Mouse (Mus musculus): ENCODE measurements at regions not wholly inside any gene's neighbourhood (a gene's known extent, or its start where the extent isn't known, plus 50 kb on each side); places are given as distances from the start of the nearest gene placed in this dataset.

DNA sequence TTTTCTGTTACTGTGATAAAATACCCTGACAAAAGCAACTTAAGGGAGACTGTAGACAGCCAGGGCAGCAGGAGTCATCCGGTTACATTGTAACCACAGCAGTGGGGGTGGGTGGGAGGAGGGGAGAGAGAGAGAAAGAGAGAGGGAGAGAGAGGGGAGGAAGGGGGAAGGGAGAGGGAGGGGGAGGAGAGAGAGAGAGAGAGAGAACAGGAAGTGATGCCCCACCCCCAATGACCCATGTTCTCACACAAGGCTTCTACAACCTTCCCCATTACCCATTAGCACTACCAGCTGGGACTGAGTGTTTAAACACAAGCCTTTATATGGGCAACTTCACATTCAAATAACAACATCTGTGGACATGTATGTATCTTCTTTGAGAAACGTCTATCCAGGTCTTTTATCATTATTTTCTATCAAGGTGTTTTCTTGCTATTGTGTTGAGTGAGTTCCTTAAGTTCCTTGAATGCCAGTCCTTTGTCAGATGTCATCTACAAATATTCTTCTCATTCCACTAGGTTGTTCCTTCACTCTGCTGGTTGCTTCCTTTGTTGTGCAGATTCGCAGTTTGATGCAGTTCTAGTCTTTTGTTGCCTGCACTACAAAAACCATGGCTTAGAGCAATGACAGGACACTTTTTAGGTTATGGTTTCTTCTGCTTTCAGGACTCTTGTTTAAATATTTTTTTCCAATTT is 274.7 kb upstream of the Ddx18 start:
- Histone ChIP-seq H3K4me3 (ENCODE audit: low read depth, low read length) (no peak overlapping the region), H3K27ac (ENCODE audit: low read depth) (no peak overlapping the region), H3K9me3 (replicated peaks; ENCODE audit: control insufficient read depth, low read length) (no peaks in the 10 kb centered on the region), H3K36me3 (replicated peaks; ENCODE audit: control insufficient read depth, insufficient read depth, low read length) (no peaks in the 10 kb centered on the region), H3K4me2 (ENCODE audit: low read depth, low read length) (no peak overlapping the region), H3K9ac (replicated peaks; ENCODE audit: low read depth, low read length) (no peak overlapping the region), H3K27me3 (ENCODE audit: control insufficient read depth, insufficient read depth, low read length) (no peaks in the 10 kb centered on the region), H3K4me1 (ENCODE audit: control insufficient read depth, insufficient read depth) (no peaks in the 10 kb centered on the region)
- TF ChIP-seq CTCF (IDR thresholded peaks at IDR 0.05; ENCODE audit: low read depth): no peak
- no peak for TF ChIP-seq EP300 (IDR thresholded peaks at IDR 0.05; ENCODE audit: low read depth)
- no peak for DNase-seq (ENCODE audit: low spot score)
- WGBS: 54% methylated on average over 3 of the region's 3 CpGs
- ATAC-seq (ENCODE audit: insufficient read depth, low read depth): no peak

DNA sequence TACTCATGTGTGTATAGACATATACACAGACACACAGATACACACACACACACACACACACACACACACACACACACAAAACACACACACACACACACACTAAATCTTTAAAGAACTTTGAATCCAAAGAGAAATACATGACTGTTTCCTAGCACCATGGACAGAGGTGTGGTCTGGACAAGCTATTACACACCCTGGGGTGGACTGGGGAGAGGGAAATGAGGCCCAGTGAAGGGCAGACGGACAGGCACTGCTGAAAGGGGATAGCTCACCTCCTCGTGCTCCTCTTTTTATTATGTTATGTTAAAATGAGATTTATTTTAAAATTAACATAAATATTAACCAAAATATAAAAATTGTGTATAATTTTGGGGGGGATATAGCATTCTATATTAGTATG is 265.8 kb upstream of the Ddx18 start:
- Histone ChIP-seq H3K27me3 (ENCODE audit: control insufficient read depth, insufficient read depth, low read length) (no peaks in the 10 kb centered on the region), H3K4me2 (ENCODE audit: low read depth, low read length) (no peak overlapping the region), H3K4me1 (ENCODE audit: control insufficient read depth, insufficient read depth) (no peaks in the 10 kb centered on the region), H3K4me3 (ENCODE audit: low read depth, low read length) (no peak overlapping the region), H3K9me3 (replicated peaks; ENCODE audit: control insufficient read depth, low read length) (no peaks in the 10 kb centered on the region), H3K36me3 (replicated peaks; ENCODE audit: control insufficient read depth, insufficient read depth, low read length) (no peaks in the 10 kb centered on the region), H3K9ac (replicated peaks; ENCODE audit: low read depth, low read length) (no peak overlapping the region), H3K27ac (ENCODE audit: low read depth) (no peak overlapping the region)
- DNase-seq (ENCODE audit: low spot score): no peak
- no peak for TF ChIP-seq CTCF (IDR thresholded peaks at IDR 0.05; ENCODE audit: low read depth)
- no peak for TF ChIP-seq EP300 (IDR thresholded peaks at IDR 0.05; ENCODE audit: low read depth)
- WGBS: 15% methylated on average over 2 of the region's 2 CpGs
- ATAC-seq (ENCODE audit: insufficient read depth, low read depth): no peak

DNA sequence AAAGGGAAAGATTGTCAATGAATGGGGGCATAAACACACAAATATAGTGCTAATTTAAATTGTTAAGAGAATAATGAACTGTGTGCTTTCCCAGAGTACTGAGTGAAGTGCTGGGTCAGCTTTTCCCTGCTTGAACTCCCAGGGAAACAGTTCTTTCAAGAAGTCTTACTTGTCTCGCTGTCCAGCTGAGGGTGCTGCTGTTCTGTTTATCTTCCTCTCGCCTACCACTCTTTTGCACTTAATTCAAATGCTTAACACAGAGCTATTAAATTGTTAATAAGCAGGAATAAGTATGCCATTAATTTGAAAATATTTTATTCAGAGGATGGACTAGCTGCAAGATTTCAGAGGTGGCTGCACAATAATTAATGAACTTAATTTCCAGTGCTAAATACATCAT is 262.5 kb upstream of the Ddx18 start:
- Histone ChIP-seq H3K27ac (ENCODE audit: low read depth) (no peak overlapping the region), H3K36me3 (replicated peaks; ENCODE audit: control insufficient read depth, insufficient read depth, low read length) (no peaks in the 10 kb centered on the region), H3K4me1 (ENCODE audit: control insufficient read depth, insufficient read depth) (no peaks in the 10 kb centered on the region), H3K9ac (replicated peaks; ENCODE audit: low read depth, low read length) (no peak overlapping the region), H3K4me2 (ENCODE audit: low read depth, low read length) (no peak overlapping the region), H3K27me3 (ENCODE audit: control insufficient read depth, insufficient read depth, low read length) (no peaks in the 10 kb centered on the region), H3K4me3 (ENCODE audit: low read depth, low read length) (no peak overlapping the region), H3K9me3 (replicated peaks; ENCODE audit: control insufficient read depth, low read length) (no peaks in the 10 kb centered on the region)
- 46% methylated on average over 2 of the region's 2 CpGs for WGBS
- no peak for TF ChIP-seq EP300 (IDR thresholded peaks at IDR 0.05; ENCODE audit: low read depth)
- ATAC-seq (ENCODE audit: insufficient read depth, low read depth) (no peak), DNase-seq (ENCODE audit: low spot score) (no peak)

DNA sequence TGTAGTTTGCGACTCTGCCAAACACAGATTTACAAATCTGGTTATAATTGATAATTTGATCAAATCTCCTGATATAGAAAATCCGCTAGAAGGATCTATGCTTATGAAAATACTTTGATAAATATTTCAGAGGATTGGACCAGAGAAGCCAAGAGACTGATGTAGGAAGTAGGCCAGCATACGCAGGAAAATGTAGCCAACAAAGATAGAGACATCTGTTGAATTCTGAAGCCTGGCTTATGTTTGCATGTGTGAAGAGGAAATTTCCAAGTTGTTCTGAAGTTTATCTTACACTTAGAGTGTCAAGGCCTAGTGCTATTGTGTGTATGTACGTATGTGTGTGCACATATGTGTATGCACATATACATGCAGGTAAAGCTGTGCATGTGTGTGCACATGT is 255.2 kb upstream of the Ddx18 start:
- 70% methylated on average over 4 of the region's 4 CpGs for WGBS
- DNase-seq (ENCODE audit: low spot score): no peak
- H3K4me3 ChIP-seq (ENCODE audit: low read depth, low read length): no peak overlapping the region
- TF ChIP-seq EP300 (IDR thresholded peaks at IDR 0.05; ENCODE audit: low read depth) (no peak), CTCF (IDR thresholded peaks at IDR 0.05; ENCODE audit: low read depth) (no peak)
- H3K9me3 ChIP-seq (replicated peaks; ENCODE audit: control insufficient read depth, low read length): no peaks in the 10 kb centered on the region; the same call in 1 of the 2 replicates
- no peak overlapping the region for H3K9ac ChIP-seq (replicated peaks; ENCODE audit: low read depth, low read length)
- ATAC-seq (ENCODE audit: insufficient read depth, low read depth): no peak
- no peaks in the 10 kb centered on the region for H3K4me1 ChIP-seq (ENCODE audit: control insufficient read depth, insufficient read depth)
- H3K27ac ChIP-seq (ENCODE audit: low read depth): no peak overlapping the region
- H3K36me3 ChIP-seq (replicated peaks; ENCODE audit: control insufficient read depth, insufficient read depth, low read length): no peaks in the 10 kb centered on the region
- no peak overlapping the region for H3K4me2 ChIP-seq (ENCODE audit: low read depth, low read length)
- no peaks in the 10 kb centered on the region for H3K27me3 ChIP-seq (ENCODE audit: control insufficient read depth, insufficient read depth, low read length)

DNA sequence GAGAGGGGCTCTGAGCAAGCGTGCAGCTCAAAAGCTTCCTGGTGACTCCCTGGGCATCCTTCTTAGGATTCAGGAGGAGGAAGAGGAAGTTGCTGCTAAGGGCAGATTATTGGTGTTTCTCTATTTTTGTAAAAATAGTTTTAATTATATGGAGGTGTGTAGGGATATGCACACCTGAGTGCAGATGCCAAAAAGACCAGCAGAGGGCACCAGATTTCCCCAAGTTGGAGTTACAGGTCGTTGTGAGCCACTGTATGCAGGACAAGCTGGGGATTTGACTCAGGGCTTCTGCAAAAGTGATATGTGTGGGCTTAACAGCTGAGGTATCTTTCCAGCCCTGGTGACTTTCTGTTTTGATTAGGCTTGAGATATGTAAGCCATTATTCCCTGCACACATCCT is 235.5 kb upstream of the Ddx18 start:
- ATAC-seq (ENCODE audit: insufficient read depth, low read depth) (no peak), DNase-seq (ENCODE audit: low spot score) (no peak)
- Histone ChIP-seq H3K9me3 (replicated peaks; ENCODE audit: control insufficient read depth, low read length) (0 out of 2 replicates have a peak, but pooled peaks cover 6% of the 10 kb centered on the region), H3K4me2 (ENCODE audit: low read depth, low read length) (no peak overlapping the region), H3K27me3 (ENCODE audit: control insufficient read depth, insufficient read depth, low read length) (no peaks in the 10 kb centered on the region), H3K36me3 (replicated peaks; ENCODE audit: control insufficient read depth, insufficient read depth, low read length) (no peaks in the 10 kb centered on the region), H3K9ac (replicated peaks; ENCODE audit: low read depth, low read length) (no peak overlapping the region), H3K4me3 (ENCODE audit: low read depth, low read length) (no peak overlapping the region), H3K27ac (ENCODE audit: low read depth) (no peak overlapping the region), H3K4me1 (ENCODE audit: control insufficient read depth, insufficient read depth) (no peaks in the 10 kb centered on the region)
- 55% methylated on average over 2 of the region's 2 CpGs for WGBS
- TF ChIP-seq EP300 (IDR thresholded peaks at IDR 0.05; ENCODE audit: low read depth) (no peak), CTCF (IDR thresholded peaks at IDR 0.05; ENCODE audit: low read depth) (no peak)

DNA sequence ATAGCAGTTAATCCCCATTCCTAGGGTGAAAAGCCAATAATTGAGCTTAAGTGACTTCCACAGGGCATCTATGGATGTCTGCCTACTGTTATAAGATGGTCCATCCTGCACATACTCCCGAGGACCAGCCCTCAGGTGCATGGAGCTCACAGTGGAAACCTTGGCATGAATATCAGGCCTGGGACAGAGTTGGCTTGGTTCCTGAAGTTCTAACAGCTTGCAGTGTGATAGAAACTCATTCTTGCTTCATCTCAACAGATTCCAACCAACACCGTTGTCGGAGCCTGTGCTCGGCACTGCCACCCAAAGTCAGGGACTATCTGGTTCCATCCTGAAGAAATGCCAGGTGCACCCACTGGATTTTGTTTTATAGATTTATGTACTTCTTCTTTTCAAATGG is 234.7 kb upstream of the Ddx18 start:
- no peaks in the 10 kb centered on the region for H3K27me3 ChIP-seq (ENCODE audit: control insufficient read depth, insufficient read depth, low read length)
- TF ChIP-seq EP300 (IDR thresholded peaks at IDR 0.05; ENCODE audit: low read depth) (no peak), CTCF (IDR thresholded peaks at IDR 0.05; ENCODE audit: low read depth) (no peak)
- 0 out of 2 replicates have a peak, but pooled peaks cover 6% of the 10 kb centered on the region for H3K9me3 ChIP-seq (replicated peaks; ENCODE audit: control insufficient read depth, low read length)
- H3K27ac ChIP-seq (ENCODE audit: low read depth): no peak overlapping the region
- no peak for DNase-seq (ENCODE audit: low spot score)
- H3K4me1 ChIP-seq (ENCODE audit: control insufficient read depth, insufficient read depth): no peaks in the 10 kb centered on the region
- H3K4me2 ChIP-seq (ENCODE audit: low read depth, low read length): no peak overlapping the region
- no peak overlapping the region for H3K4me3 ChIP-seq (ENCODE audit: low read depth, low read length)
- no peaks in the 10 kb centered on the region for H3K36me3 ChIP-seq (replicated peaks; ENCODE audit: control insufficient read depth, insufficient read depth, low read length)
- WGBS: 87% methylated on average over 4 of the region's 4 CpGs
- no peak for ATAC-seq (ENCODE audit: insufficient read depth, low read depth)
- H3K9ac ChIP-seq (replicated peaks; ENCODE audit: low read depth, low read length): no peak overlapping the region
